Mouse (Mus musculus): Measurements from ENCODE around the gene Myo1e.
A peak's percentile ranks its signal among the peaks of the same experiment; 100 is the strongest.

Gene Myo1e

DNA sequence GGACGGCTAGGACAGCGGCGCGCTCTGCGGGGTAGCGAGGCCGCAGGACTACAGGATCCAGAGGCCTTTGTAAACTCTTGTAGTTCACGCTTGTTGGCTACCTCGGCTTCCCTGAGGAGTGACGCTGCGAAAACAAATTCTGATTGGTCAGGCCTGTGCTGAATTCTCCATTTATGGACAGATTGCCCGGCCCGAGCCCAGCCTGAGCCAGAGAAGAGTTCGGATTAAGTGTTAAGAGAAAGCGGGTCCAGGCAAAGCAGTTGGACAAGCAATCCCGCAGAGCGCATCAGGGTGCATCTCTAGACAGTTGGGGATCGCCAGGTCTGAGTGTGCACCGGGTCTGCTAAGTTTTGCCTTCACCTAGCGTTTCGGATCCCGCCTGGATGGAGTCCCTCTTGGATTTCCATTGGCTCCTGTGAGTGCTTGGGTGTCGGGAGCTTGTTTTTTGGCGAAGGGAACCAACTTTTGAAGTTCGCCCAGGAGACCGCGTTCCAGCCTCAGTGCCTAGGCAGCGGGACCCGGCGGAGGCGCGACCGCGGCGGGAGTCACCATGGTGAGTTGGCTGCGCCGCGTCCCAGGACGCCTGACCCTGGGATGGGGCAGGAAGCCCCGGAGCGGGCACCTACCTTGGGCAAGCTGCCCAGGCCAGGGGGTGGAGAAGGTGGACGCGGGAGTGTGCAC, at the start of gene Myo1e:
Gene Myo1e, plus strand, starts transcription at position 200 of the 681 bp plus-strand sequence.
- DNase-seq = peak; percentile 94

DNA sequence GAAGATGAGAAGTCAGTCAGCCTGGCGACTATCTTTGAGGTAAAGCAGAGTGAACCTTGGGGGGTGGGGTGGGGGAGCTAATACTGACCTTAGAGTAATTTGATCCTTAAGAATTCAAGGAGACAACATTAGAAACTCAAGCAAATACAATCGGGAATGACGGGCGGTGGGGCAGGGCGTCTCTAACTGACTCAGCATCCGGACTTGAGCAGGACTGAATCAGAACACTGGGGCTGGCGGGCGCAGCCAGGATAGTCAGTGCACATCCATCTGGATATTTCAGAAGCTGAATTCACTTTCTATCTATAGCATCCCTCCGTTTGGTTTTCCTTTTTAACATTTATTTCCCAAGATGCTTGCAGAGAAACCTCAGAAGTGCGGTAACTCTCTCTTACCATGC, 47.1 kb upstream of the Myo1e start:
- DNase-seq = no peak

DNA sequence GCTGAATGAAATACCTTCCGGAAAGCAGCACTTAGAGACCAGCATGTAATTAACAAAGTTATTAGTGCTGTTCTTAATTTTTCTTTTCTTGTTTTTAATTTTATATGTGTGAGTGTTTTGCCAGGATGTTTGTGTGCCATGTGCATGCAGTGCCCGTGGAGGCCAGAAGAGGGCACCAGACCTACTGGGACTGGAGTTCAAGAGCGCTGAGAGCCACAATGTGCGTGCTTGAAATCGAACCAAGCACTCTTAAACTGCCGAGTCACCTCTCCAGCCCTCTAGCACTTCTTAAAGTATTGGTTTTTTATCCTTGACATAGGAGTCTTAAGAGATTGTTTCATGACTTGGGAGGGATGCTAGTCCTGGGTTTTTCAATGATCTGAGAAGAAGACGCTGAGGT, 38.2 kb upstream of the Myo1e start:
- no peak for DNase-seq

DNA sequence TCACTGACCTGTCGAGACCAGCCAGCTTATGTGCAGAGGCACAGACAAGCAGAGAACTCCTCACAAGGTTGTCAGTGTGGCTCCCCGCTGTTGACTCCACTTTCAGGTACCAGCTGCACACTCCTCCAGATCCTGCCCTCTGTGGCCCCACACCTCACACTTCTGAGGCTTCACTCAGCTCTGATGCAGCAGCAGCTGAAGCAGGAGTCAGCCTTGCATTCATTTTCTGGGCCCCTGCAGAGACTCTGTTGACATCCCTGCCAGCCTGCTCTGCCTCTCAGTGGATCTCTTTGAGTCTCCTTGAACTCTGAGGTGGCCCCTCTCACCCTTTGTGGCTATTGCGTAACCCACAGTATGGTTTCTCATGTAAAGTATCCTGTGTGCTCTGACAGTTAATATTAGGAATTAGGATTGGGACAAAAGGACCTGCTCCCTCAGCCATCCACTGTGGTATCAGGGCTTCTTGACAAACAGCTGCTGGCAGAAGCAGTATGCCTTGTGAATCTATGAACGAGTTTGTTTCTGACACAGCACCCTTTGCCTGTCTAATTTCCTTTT, 32.8 kb upstream of the Myo1e start:
- DNase-seq = peak; percentile 30

DNA sequence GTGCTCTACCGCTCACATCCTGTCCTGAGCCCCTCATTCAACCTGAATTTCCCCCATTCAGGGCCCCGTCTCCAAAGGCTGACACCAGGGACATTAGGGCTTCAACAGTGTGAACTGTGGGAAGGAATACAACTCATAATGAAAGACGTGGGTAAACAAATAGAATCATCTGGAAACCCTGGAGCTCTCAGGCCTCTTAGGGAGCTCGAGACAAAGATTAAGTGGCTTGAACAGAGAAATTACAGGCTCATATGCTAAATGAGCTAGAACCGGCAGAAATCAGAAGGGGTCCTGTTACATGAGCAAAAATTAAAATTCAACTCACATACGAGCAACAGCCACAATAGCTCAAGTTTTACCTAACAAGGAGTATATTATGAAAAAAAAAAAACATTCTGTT, 32.3 kb upstream of the Myo1e start:
- DNase-seq = no peak

DNA sequence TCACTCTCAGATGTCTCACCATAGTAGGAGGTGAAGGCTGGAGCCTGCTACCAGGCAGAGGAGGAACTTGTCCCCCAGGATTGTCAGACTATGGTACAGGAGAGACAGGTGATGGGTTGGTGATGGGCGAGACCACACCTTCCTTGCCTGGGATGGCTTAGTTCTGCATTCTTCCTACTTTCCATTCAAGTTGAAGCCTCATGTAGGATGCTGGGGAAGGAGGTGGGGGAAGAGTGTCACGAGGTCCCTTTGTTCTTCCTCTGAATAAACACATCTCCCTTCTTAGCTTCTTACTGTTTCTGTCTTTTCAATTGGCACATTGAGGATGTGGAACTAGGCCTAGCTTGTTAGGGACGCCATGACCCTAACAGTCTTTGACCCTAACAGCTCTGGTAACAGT, 30.9 kb upstream of the Myo1e start:
- no peak for DNase-seq

DNA sequence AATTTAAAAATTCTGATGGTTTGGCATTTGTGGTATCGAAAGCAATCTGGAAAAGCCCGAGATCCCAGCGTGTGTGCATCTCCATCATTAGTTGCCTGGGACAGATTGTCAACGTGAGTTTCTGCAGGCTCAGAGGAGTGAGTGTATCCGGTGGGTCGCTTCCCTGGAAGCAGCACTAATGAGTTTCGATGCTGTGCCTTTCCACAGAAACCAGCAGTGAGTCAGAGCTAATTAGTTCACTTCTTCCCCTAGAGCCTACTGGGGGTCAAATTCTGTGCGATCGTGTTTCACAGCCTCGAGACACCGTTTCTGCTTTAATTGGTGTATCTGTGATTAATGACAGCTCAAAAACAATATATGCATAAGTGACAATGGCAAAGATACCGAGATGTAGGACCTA, 25.4 kb upstream of the Myo1e start:
- no peak for DNase-seq

DNA sequence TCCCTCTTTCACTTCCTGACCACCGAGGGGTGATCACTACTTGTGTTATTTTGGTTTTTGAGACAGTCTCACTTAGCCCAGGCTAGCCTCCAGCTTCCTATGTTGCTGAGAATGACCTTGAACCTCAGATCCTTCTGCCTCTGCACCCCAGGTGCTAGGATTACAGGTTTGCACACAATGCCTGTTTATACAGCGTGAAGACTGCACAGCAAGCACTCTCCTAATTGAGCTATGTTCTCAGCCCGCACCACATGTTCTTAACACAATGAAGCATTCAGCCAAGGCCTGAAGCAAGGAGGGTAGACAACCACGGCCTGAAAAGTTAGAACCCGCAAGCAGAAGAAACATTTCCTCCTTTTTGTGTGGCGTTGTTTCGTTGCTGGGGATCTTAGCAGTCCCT, 24.5 kb upstream of the Myo1e start:
- DNase-seq = peak; percentile 10

DNA sequence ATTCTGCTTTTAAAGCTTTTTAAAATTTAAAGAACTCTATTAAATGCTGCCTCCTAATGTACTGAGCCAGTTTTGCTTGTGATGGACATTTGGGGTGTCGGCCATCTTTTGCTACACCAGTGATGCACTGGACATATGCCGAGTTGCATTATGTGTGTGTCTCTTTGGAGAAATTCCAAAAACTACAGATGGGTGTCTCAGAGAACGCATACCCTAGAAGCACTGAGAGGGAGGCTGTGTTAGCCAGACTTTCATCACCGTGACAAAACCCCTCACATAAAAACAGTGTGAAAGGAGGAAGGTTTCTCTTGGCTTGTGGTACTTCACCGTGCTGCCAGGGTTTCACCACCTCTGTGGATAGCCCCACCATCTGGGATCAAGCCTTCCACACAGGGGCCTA, 14.8 kb upstream of the Myo1e start:
- no peak for DNase-seq

DNA sequence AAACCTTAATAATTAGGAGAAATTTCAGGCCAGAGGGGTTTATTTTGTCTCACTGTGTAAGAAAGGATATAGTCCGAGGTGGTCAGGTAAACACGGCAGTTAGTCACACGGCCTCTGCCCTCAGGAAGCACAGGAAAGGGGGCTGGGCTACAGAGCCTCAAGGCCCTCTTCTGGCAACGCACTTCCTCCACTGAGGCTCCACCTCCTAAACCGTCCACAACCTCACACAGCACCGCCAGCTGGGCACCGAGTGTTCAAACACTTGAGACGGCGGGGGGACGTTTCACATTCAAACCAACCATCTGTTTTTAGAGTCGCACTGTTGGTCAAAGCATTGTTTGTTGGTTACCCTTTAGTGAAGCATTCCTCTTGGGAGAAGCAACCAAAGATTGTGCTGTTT, 12.5 kb upstream of the Myo1e start:
- DNase-seq = no peak

DNA sequence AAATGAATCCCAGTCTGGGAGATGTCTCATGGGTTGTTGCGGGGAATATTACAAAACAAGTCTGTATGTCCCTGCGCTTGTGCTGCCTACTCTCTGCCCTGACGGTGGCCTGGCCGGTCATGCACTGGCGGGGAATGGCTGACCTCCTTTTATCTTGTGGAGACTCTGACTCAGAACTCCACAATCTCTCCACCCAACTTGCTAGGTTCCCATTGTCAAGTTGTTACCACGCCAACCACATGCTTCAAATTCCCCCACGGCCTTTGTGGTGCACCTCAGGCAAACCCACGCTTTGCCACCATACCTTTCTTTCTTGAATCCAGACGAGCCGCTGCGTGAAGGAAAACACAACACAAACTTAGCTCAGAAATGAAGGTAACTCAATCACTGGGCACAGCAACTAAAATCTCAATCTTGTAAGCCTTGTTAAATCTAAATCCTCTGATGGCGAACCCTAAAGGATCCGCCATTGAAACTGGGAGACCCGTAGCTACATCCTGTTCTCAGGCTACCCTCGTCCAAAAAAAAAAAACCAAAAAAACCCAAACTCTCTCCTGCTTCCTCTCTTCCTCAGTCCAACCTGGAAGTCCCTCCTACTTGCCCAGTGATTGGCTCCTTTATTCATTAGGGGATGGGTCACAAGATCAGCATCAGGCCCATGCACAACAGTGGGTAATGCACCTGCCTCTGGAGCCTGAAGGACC, 10.0 kb upstream of the Myo1e start:
- DNase-seq = no peak

DNA sequence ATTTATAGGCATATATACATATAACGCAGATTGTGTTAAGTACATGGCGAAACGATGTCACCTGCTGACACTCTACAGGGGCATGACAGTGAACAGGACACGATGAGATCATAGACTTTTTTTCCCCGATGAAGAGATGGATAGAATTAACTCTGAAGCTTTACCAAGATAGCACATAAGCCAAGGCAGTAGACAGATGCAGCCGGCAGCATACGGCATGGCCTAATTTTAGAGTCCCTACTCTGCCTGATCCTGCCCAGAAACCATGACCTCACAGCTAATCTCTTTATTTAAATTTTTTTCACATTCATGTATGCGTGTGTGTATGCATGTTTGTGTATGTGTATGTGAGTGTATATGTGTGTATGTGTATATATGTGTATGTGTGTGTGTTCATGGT, 9.2 kb upstream of the Myo1e start:
- DNase-seq = no peak

DNA sequence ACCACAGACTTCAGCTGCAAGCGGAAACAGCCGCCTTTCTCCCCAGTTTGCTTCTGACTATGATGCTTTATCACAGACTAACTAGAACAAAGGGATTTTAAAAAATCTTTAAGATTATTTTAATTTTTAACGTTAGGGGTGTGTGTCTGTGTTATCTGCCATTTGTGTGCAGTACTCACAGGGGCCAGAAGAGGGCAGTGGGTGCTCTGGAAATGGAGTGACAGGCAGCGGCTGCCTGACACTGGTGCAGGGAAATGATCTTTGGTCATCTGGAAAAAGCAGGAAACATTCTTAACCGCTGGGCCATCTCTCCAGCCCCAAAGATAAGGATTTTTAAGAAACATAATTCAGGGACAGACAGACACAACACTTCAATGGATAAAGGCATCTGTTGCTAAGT, 4.4 kb upstream of the Myo1e start:
- peak; percentile 53 for DNase-seq

DNA sequence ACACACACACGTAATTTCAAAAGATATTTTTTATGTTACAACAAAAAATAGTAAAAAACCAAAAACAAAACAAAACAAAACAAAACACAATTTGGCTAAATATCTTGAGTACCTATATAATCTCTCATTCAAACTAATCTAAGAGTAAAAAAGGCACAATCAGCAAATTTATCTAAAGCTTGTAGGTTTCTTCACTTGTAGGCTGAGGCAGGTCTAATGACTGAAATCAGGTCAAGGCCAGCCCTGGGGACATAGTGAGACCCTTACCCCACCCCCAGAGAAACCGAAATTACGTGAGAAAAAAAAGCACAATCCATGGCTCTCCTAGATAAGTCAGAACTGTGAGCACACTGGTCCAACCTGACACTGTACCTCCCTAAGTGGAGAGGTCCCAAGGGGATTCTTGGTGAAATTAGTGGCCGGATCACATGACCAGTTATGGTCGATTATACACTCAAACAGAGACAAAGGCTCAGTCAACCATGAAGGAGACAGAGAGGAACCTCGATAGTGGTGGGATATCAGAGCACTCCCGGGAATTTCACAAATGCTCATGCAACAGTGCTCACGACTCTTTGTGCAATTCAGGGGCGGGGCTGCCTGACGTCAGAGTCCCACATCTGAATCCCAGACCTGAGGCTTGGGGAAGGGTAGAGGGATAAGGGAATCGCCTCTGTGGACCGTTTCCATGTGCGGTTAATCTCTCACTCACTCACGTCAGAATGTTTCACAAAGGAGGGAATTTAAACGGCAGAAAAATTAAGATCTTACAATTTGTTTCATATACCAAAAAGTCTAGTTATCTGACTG, 3.7 kb upstream of the Myo1e start:
- DNase-seq = no peak

DNA sequence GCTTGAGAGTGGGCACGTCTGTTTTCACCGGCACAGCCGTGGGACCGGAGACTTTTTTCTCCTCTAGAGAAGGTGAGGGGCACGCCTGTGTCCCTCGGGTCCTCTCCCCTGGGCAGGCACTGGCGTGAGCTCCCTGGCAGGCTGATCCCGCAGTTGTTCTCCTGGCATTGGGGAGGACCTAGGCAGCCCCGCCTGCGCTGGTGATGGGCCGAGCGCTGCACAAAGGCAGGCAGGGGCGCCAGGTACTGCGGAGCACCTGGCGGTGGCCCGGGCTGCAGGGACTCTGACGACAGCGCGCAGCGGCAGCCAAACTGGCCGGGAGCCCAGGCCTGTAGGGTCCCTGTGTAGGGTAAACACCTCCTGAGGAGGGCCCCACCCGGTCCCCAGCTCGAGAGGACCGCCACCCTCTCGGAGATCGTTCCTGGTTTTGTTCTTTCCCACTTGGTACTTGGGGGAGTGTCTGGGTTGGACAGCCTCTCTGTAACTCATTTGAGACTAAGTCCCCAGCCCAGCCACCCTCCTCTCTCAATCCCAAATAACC, 901 bp downstream of the Myo1e start:
- peak; percentile 49 for DNase-seq

DNA sequence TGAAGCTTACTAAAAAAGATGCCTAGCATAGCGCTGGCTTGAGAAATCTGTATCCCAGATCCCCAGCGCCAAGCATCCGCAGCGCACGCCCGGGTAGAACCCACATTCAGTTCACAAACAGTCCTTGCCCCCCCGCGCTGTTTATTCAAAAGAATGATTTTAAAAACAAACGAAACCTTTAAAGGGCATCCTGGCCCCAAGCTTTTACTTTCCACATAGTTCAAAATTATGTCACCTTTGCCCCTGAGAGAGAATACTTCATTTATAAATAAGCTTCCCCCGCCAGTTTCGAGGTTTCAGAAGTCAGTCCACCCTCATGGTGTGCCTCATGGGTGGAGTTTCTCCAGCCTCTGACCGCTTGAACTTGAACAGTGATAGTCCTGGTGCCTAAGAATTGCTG, 1.6 kb downstream of the Myo1e start:
- peak; percentile 32 for DNase-seq

DNA sequence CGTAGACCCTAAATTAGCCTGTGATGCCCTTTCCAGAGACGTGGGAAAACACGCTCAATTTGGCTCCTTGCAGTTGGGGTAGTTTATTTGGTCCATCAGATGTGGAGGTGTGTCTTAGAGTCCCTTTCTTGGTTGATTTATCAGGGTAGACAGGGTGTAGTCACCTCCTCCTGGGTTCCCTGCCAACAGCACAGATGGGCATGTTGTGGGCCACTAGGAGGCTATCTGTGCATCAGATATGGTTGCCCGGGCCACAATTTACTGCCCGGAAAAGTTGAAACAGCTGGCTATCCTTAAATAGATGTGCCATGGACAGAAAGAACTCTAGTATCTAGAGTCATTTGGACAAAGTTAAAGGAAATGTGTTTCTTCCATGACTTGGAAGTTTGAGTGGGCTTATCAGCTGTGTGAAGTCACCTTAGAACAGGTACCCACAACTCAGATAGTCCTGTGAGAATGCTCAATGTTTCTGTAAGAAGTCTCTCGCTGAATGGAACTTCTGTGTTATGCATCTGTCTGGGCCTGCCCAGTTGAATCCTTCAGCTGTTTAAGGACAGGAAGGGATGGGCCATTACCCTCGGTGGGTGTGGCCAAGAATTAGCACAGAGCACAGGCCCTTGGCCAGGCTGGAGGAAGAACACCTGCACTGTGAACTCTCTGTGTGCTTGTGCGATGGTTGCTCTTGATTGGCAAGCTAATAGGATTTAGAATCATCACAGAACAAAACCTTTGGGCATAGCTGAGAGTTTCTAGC, 2.3 kb downstream of the Myo1e start:
- peak; percentile 36 for DNase-seq

DNA sequence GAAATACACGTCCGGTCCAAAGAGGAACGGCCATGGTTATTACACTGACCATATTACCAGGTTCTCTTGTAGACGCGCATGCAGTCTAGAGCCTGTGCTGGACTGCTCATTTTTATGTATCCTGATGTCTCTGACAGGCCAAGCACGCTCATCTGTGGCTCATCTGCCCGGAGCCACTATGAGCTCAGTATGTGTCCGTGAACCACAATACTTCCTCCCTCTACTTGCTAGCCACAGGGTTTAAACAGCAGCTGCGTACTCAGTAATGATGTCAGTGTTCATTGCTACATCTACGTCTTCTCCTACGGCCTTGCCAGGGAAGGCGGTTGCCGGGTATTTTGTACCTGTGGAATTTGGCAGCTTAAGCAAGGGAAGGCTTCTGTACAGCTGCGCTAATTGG, 4.5 kb downstream of the Myo1e start:
- DNase-seq = no peak

DNA sequence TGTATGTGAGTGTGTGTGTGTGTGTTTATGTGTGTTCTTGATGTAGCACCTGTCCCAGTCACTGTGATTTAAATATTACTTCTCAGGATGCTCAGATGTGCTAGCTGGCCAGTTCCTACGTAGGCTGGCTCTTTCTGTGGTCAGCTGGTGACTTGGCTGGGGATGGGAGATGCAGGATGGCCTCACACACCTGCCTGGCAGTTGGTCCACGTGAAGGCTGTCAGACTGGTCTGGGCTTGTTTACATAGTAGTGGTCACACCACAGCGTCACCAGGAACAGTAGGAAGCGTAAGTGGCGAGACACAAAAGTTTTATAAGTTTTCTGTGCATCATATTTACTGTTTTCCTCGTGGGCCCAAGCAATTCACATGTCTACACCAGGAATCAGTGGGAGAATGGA, 9.4 kb downstream of the Myo1e start:
- no peak for DNase-seq

DNA sequence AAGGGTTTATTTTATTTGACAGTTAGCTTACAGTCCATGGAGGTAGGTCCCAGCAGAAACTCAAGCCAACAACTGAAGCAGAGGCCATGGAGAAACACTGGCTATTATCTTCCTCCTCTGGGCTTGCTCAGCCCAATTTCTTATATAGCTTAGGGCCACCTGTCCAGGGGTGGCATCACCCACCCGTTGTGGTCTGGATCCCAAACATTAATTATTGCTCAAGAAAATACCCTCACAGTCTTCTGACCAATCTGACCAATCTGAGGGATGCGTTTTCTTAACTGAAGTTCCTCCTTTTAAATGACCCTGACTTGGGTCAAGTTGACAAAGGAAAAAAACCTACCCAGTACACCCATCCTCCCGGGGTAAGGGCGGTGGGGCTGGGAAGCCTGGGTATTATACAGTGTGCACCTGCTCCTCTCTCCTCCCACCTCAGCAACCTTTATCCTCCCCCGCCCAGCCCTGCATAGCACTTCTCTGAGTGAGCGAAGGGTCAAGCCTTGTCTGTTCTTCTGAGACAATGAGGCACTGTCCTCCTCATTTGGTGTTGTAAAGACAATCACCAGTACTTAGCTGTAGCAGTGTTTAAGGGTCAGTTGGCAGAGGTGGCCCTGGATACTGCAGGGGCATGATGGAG, 12.3 kb downstream of the Myo1e start:
- DNase-seq = no peak

DNA sequence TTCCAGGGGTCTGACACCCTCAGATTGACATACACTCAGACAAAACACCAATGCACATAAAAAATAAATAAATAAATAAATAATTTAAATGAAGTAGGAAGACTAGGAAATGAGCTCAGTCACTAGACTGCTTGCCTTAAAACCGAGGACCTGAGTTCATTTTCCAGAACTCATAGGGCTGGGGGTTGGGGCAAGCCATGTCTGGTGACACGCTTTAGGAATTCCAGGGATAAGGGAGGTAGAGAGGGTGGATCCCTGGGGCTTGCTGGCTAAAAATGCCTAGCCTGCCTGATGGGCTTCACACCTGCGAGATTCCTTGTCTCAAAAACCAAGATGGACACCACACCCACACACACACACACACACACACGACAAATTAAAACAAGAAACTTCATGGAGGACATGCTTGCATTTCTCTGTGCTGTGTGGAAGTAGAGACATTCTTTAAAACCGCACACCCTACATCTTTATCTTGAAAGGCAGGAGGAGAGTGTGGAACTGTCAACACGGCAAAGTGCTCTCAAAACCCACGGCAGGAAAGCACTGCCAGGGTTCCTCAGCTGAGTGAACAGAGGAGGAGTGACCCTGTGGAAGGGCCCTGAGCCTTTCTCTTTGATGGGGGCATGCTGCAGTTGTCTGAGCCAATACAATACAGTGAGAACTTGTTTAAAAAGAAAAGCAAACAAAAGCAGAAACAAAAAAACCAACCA, 13.5 kb downstream of the Myo1e start:
- DNase-seq = no peak

All from embryo, embryonic 11 days (tissue).